Mouse (Mus musculus) brain, embryonic 14.5 days (tissue): ENCODE results near the gene Slc6a18. TPM values are rescaled to one million over a fixed set of nuclear protein-coding genes. Genes with fewer than 3 reads are reported as not detected.

Experiments used
- DNase-seq: peaks from one replicate; pipeline ENCODE4 v3.0.0-alpha.2; 2011; ENCODE audit warnings: low read depth
- CTCF ChIP-seq: fragments of 200-500 bp; IDR thresholded peaks from 2 replicates; pipeline ENCODE4 v1.5.1; 2012; ENCODE audit warnings: inconsistent platforms, mild to moderate bottlenecking, moderate library complexity, borderline replicate concordance; ENCODE audit not compliant: insufficient read depth, insufficient read length; ENCODE audit errors: extremely low read depth
- POLR2A ChIP-seq: fragments of 200-500 bp; IDR thresholded peaks from 2 replicates; pipeline ENCODE4 v1.6.1; 2012; ENCODE audit warnings: mild to moderate bottlenecking, inconsistent platforms, borderline replicate concordance; ENCODE audit not compliant: poor library complexity, insufficient read depth, insufficient read length, severe bottlenecking; ENCODE audit errors: extremely low read depth
- polyA plus RNA-seq: library from polyadenylated mRNA; depleted of rRNA; stranded (reverse); fragments of >200 nt; gene quantifications from 2 replicates; pipeline ENCODE4 v1.2.3, GENCODE M21; 2012

The Slc6a18 gene
- polyA plus RNA-seq, 1 experiment: not detected

DNA sequence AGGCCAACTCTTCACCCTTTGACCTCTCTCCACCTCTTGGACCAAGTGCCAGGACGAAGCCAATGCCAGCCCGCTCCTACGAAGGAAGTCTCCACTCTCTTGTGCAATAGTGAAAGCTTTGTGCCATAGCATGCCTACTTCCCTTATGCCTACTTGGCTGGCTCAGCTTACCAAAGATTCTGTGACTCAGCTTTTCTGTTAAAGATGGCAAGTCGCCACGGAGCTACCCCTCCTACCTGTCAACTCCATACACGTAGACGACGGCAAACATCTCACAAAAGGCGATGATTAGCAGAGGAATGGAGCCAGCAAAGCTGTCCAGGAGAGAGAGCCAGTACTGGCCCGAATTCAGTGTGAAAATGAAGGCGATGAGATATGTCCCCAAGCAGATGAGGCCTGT lies 5.9 kb upstream of the Slc6a18 start:
- TF ChIP-seq POLR2A (no peak), CTCF (no peak)
- peak; percentile 23 for DNase-seq

DNA sequence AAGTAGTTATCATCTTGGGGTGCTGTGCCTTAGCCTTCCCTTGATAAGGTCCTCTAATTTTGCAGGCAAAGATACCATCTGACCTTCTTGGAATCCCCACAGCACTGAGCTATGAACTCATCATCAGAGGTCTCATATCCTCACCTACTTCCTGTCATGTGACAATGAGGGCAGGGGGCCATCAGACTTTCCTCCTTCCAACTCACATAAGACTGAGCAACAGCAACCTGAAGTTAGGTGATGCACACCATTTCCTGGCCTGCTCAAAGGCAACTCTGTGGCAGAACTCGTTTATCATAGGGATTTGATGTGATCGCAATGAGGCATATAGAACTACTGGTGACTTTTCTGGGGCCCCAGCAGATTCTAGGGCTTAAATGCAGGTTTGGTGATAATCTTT lies 4.4 kb upstream of the Slc6a18 start:
- DNase-seq: no peak

DNA sequence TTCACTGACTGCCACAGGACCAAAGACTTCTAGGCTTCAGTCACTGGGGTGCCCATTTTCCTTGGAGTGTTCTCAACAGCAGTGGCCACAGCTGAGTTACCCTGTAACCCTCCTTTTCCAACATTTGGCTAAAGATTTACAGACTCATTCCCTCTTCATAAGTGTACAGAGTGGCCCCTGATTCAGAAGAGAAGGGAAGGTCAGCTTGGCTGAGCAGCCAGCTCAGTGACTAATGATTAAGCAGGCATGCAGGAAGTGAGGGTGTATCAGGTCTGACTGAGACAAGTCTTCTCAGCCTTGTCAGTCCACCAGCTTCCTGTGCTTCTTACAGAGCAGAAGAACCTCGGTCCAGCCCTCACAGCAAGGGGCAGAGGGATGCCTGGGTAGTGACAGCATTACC lies 2.6 kb upstream of the Slc6a18 start:
- TF ChIP-seq CTCF: no peak
- TF ChIP-seq POLR2A: no peak
- DNase-seq: no peak

More for the DNA sequence above, 4.4 kb upstream of the Slc6a18 start:
- TF ChIP-seq POLR2A: no peak
- TF ChIP-seq CTCF: no peak

DNA sequence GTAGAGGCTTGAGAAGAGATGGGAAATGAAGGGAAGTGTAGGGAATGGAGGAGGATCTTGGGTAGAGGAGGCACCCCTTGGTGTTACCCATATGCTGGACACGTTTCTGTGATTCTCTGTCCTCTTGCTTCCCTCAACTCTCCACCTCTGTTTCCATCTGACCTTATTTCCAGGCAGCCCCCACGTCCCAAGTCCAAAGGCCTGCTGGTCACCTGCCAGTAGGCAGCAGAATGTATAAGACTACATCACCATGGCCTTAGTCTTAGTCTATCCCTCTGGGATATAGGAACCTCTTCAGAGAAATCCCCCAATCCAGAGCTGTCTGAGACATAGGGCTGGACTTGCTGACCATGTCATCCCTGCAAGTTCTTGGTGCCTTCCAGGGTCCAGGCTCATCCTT lies 1.5 kb upstream of the Slc6a18 start:
- TF ChIP-seq POLR2A: no peak
- no peak for TF ChIP-seq CTCF

DNA sequence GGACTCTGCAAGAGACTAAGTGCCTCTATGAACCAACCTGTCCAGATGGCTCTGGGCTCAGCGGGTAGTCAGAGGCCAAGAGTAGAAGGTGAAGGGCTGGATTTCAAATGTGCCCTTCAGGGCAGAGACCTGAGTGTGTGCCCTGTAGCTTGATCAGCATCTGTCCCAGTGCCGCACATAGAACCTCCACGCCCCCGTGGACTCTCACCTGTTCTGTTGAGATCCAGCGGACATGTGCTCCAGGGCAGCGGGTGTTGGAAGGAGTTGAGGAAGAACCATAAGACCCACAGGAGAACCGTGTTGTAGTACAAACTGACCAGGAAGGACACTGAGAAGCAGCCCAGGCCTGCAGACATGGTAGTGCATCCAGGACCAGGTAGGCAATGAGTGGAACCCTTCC lies 2.7 kb downstream of the Slc6a18 start:
- TF ChIP-seq POLR2A (no peak), CTCF (no peak)
- no peak for DNase-seq

More for the DNA sequence above, 1.5 kb upstream of the Slc6a18 start:
- DNase-seq: no peak

DNA sequence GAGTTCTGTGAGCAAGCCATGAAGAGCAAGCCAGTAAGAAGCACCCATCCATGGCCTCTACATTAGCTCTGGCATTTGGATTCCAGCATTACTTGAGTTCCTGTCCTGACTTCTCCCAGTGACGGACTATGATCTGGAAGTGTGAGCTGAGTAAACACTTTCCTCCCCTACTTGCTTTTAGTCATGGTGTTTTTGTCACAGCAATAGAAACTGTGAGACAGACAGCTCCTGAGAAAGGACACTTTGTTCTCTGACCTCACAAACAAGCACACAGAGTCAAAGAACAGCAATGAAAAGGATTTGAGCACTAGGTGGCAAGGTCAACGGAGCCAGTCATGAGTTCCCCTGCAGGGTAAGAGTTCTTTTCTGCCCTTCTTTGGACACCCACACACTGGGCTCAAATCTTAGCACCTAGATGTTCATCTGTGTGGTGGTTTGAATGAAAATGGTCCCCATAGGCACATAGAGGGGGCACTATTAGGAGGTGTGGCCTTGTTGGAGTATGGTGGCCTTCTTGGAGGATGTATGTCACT lies 17.6 kb downstream of the Slc6a18 start:
- TF ChIP-seq POLR2A (no peak), CTCF (no peak)

DNA sequence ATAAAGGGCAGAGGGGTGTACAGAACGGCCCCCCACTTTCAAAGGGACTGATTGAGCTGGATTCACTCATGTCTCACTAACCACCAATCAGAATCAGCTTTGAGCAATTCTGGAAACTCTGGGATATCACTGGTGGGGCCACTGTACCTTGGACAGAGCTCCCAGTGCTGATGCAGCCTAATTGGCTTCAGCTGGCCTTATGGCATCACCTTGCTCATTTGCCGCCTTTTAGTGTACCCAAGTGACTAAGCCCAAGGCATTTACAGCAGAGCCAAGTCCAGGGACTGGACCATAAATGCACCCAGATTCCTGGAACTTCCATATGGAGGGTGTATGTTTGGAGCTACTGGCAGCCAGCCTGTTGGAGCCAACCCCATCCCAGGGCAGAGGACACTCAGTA lies 18.9 kb downstream of the Slc6a18 start:
- no peak for DNase-seq

More for the DNA sequence above, 17.6 kb downstream of the Slc6a18 start:
- no peak for DNase-seq

DNA sequence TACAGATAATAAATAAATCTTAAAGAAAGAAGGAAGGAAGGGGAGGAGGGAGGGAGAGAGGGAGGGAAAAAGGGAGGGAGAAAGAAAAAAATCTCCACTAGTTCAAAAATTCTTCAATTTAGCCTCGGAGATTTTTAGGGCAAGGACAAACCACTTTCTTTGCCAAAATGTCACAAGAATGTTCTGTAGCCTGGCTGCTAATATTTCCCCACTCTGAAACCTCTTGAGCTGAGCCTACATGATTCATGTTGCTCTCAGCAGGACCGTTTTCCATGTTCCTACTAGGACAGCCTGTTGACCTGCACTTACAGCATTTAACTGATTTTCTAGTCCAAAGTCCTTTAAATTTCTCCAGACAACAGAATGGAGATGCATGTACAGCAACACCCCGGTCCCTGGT lies 22.8 kb downstream of the Slc6a18 start:
- TF ChIP-seq CTCF (no peak), POLR2A (no peak)
- DNase-seq: no peak

More for the DNA sequence above, 18.9 kb downstream of the Slc6a18 start:
- TF ChIP-seq POLR2A (no peak), CTCF (no peak)

DNA sequence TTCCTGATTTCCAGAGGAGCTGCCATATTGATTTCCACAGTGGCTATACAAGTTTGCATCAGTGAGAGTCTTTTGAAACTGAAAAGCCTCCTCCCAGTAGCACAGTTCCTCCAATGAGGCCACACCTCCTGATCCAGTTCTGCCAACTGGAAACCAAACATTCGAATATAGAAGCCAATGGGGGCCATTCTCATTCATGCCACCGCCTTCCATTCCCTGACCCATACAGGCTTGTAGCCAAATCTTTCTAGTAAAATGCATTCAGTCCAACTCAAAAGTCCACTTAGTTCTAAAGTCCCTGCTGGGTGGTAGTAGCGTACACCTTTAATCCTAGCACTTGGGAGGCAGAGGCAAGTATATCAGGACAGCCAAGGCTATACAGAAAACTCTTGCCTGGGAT lies 24.6 kb downstream of the Slc6a18 start:
- TF ChIP-seq POLR2A: no peak
- TF ChIP-seq CTCF: no peak
- no peak for DNase-seq

DNA sequence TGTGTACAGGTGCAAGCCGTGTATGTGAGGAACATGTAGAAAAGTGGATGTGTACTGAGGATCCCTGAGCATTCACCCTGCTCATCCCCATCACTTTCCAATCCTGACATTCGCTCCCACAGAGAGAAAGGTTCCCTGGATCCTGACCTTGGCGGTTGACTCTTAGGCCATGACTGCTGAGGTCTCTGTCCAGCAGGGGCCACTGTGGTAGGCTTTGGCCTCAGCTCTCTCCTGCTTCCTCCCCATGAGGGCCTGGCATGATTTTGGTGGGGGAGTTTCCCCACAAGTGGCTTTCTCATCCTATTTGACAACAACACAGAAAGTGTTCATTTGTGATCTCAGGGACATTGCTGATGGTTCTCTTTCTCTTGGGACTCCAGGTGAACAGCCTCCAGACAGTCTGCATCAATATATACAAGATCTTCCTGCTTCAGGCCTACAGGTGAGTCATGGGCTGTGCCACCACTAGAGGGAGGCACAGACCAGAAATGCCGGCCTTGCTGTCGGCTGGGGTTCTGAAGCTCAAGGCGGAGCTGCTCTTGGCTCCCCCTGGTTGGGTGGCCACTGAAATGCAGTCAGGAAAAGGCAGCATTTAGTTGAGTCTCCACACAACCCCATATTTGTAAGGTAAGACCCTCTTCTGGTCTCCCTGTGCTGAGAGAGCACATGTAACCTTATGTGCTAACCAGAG lies 31.3 kb downstream of the Slc6a18 start:
- peak; percentile 69 for DNase-seq
- TF ChIP-seq CTCF: peak; percentile 78
- TF ChIP-seq POLR2A: no peak

DNA sequence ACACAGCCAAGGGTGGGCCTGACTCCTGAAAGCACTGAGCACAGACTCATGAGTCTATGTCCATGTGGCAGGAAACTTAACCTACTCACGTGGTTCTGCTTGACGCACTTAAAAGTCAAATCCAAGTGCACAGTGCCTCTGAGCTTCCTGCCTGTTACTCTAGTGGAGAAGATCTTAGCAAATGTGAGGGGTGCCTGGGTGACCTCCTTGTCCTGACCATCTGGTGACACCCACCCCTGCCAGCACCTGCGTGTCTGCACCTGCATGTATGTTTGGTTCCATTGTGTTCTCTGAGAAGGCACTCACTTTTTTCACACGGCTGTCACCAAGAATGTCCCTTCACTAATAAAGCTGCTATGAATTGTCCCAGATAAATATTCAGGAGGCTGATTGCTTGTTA lies 36.5 kb downstream of the Slc6a18 start:
- DNase-seq: no peak
- TF ChIP-seq CTCF (no peak), POLR2A (no peak)

DNA sequence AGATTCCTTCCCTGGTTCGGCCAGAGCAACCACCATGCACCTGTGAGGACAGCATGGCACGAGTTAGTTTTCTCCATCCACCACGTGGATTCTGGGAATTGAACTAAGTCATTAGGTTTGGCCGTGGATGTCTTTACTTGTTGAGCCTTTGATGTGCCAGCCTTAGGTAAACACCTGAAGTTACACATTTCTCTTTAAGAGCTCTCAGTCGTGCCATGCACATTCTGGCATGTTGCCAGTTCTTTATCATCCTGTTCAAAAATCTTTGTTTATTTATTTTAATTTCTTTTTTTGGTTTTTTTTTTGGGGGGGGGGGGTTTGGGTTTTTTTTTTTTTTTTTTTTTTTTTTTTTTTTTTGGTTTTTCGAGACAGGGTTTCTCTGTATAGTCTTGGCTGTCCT lies 40.0 kb downstream of the Slc6a18 start:
- TF ChIP-seq POLR2A: no peak
- no peak for TF ChIP-seq CTCF

More for the DNA sequence above, 40.0 kb downstream of the Slc6a18 start:
- DNase-seq: no peak
